Mouse (Mus musculus) olfactory bulb, adult 2 months (tissue): ENCODE data around the gene Cldn20. TPM values are rescaled to one million over a fixed set of nuclear protein-coding genes. Genes with fewer than 3 reads are reported as not detected.

ENCODE experiments used
- H3K27ac ChIP-seq: fragments of 200-500 bp; 2 replicates; pipeline ENCODE4 v1.5.1; 2012; ENCODE audit warnings: low read depth, low read length; ENCODE audit not compliant: insufficient read depth
- H3K4me1 ChIP-seq: fragments of 200-500 bp; 2 replicates; pipeline ENCODE4 v1.6.1; 2012; ENCODE audit warnings: low read length; ENCODE audit not compliant: control insufficient read depth, insufficient read depth
- H3K4me3 ChIP-seq: fragments of 200-500 bp; 2 replicates; pipeline ENCODE4 v1.5.1; 2012; ENCODE audit warnings: mild to moderate bottlenecking, low read depth, low read length, moderate library complexity; ENCODE audit not compliant: insufficient read depth
- CTCF ChIP-seq: fragments of 200-500 bp; IDR thresholded peaks from 2 replicates; pipeline ENCODE4 v1.5.1; 2012; ENCODE audit warnings: low read depth, mild to moderate bottlenecking, low read length, moderate library complexity; ENCODE audit not compliant: insufficient read depth
- POLR2A ChIP-seq: fragments of 200-500 bp; IDR thresholded peaks from 2 replicates; pipeline ENCODE4 v1.6.1; 2012; ENCODE audit warnings: mild to moderate bottlenecking, low read depth, low read length, moderate library complexity; ENCODE audit not compliant: insufficient read depth
- WGBS: fragments of 180-500 bp; shearing (Covaris S2); methylation state at CpG from one replicate; pipeline ENCODE4 v1.1.7; 2018; 5-methylcytosine and 5-hydroxymethylcytosine counted together
- polyA plus RNA-seq: library from polyadenylated mRNA; stranded (reverse); fragments of >200 nt; gene quantifications from 2 replicates; pipeline ENCODE4 v1.2.4, GENCODE M21; 2012; ENCODE audit warnings: low replicate concordance; ENCODE audit not compliant: missing spikeins, insufficient read depth, insufficient read length

Cldn20 gene
- not detected in 2 replicates for polyA plus RNA-seq

DNA sequence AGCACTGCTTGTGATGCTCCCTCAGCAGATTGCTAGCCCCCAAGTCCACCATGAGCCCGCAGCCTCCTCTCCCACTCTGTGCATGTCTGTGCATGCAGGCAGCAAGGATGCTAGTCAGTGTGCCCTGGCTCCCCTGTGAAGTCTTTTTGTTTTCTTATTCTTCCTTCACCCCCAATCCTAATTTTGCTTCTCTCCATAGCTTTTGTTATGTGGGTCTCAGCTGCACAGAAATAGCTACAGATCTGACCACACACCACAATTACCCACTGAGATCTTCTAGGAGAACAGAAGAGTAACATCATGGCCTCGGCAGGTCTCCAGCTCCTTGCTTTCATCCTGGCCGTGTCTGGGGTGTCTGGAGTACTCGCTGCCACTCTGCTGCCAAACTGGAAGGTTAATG is at the start of gene Cldn20:
Cldn20 (plus strand) TSS at position 301 of the 400 bp plus-strand sequence.
- Histone ChIP-seq H3K4me1 (peaks cover 16% of the 10 kb centered on the region), H3K4me3 (no peak within 1 kb of the TSS)

DNA sequence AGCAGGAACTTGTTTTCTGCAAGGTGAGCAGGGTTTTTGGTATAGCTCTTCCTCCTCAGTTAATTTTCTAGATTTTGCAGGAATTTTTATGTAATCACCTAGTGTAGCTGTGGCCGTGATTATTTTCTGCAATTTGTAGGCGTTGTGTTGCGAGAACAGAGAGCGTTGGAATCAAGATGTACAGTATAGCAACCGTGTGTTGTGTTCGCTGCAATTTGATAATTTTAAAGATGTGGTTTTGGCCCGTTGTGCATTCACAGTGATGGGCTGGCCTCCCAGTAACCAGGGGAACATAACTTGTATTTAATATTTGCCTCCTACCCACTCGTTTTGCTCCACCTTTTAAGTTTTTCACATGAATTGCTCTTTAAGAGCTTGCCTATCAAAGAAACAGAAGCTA is 49.3 kb upstream of the Cldn20 start:
- peak overlapping the region; percentile 13; the same call in 1 of the 2 replicates for H3K4me3 ChIP-seq
- TF ChIP-seq CTCF (no peak), POLR2A (no peak)
- H3K27ac ChIP-seq = peak overlapping the region; percentile 91
- peaks cover 5% of the 10 kb centered on the region; the same call in 1 of the 2 replicates for H3K4me1 ChIP-seq
- WGBS = 33% methylated on average over 8 of the region's 8 CpGs

More for the DNA sequence above, at the start of gene Cldn20:
- 49% methylated on average over 4 of the region's 4 CpGs for WGBS
- peak within 1 kb of the TSS; percentile 98 for H3K27ac ChIP-seq
- TF ChIP-seq CTCF (no peak), POLR2A (no peak)

DNA sequence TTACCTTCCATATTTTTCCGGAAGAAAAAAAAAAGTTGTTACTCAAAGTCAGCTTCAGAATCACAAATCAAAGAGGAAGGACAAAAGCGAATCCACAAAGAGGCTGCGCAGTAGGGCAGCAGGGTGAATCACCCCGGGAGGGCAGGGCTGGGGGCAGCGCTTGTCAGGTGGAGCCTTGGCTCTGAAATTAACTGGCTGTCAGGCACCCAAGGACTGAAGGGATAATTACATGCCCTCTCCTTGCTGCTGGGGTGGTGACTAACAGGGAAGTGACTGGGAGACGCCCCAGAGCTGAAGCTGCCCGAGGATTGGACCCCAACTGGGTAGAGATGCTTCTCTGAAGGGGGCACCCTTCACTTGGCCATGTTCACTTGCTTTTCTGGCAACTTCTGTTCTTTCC is 46.5 kb upstream of the Cldn20 start:
- peak overlapping the region; percentile 97 for H3K27ac ChIP-seq
- WGBS = 19% methylated on average over 7 of the region's 7 CpGs
- peaks cover 8% of the 10 kb centered on the region; the same call in 1 of the 2 replicates for H3K4me1 ChIP-seq
- TF ChIP-seq POLR2A (0 out of 2 replicates have a peak, but pooled peaks have one; percentile 25), CTCF (no peak)
- peak overlapping the region; percentile 43 for H3K4me3 ChIP-seq

DNA sequence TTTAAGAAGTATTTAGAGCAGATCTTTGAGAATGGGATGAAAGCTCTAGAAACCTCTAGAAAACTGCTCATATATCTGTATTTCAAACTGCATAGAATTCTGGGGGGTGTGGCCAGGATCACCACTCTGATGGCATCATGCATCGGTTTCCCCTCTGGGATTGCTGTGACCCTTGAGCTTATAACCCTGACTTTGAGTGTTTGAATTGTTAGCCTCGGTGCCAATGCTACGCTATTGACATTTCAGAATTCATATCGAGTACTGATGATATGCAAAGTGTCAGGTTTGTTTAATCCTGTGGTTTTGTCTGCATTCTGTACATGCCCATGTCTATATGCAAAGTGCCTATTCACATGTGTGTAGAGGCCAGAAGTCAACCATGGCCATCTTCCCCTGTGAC is 45.1 kb upstream of the Cldn20 start:
- no peak for TF ChIP-seq POLR2A
- TF ChIP-seq CTCF = no peak

DNA sequence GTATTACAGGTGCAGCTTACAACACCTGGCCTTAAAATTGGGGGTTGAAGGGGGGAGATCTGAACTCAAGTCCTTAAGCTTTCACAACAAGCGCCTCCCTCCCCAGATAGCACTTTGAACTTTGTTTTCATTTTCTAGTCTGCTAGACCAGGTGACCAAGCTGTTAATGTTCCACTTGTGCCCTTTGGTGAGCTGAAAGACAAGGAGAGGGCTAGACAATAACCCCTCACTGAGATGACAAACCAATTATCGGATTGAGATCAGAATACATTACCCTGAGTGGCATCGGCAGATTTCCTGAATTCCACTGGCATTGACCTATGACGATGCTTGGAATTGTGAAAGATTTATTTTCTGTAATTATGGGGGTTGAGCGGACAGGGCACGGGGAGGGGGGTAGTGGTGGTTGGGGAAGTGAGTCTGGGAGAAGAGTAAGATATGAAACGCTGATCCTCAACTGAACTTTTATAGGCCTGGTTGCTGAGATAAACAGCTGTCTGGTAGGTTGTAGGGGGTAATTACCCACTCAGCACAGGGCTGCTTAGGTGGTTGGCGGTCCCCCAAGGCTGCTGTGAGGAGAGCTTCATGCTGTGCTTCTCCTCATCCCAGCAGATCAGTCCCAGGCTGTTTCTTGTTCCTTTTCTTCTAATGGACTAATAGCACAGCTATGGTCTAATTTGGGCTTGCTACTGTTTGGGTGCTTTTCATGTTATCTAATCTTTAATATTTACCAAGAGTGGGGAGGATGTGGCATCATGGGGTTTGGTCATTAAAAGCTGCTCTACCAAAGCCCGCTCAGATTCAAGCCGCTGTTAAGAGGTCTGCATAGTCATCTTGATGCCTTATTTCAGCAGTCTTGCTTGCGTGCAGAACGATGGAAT is 44.4 kb upstream of the Cldn20 start:
- WGBS = 29% methylated on average over 12 of the region's 12 CpGs
- Histone ChIP-seq H3K4me1 (peaks cover 7% of the 10 kb centered on the region; the same call in 1 of the 2 replicates), H3K27ac (peak overlapping the region; percentile 76), H3K4me3 (peak overlapping the region; percentile 14; the same call in 1 of the 2 replicates)
- no peak for TF ChIP-seq POLR2A
- TF ChIP-seq CTCF = no peak

More for the DNA sequence above, 45.1 kb upstream of the Cldn20 start:
- WGBS = 58% methylated on average over 4 of the region's 4 CpGs
- Histone ChIP-seq H3K4me3 (no peak overlapping the region; the same call in 1 of the 2 replicates), H3K4me1 (peaks cover 7% of the 10 kb centered on the region; the same call in 1 of the 2 replicates), H3K27ac (peak overlapping the region; percentile 76)

DNA sequence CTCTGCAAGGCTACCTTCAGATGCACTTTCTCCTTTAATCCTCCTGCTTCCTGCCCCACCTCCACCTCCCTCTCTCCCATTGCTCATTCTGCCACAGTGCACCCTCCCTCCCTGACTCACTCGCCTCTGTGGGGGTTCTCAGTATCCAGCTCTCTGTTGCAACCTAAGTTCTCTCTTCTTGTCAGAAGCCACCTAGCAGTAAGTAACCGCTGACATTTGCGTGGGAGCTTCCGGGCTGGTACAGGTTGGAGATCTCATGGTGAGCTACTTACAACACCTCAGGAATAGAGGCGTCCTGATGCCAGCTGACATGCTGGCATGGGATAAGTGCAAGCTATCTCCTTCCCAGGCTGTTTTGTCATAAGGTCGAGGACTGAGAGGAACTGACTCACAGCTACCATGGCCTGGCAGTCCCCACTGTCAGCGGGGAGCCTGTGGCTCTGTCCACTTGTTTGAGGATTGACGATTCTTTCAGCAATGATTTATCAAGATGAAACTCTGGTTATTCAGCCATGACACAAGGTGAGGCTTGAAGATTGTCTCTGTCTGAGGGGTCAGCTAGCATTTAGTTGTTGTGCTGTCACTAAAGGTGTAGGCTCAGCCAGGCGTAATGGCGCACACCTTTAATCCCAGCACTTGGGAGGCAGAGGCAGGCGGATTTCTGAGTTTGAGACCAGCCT is 42.0 kb upstream of the Cldn20 start:
- TF ChIP-seq POLR2A = no peak
- no peak for TF ChIP-seq CTCF
- peak overlapping the region; percentile 6; the same call in 1 of the 2 replicates for H3K27ac ChIP-seq
- WGBS = 55% methylated on average over 11 of the region's 11 CpGs
- peaks cover 16% of the 10 kb centered on the region for H3K4me1 ChIP-seq
- peak overlapping the region; percentile 4; the same call in 1 of the 2 replicates for H3K4me3 ChIP-seq

DNA sequence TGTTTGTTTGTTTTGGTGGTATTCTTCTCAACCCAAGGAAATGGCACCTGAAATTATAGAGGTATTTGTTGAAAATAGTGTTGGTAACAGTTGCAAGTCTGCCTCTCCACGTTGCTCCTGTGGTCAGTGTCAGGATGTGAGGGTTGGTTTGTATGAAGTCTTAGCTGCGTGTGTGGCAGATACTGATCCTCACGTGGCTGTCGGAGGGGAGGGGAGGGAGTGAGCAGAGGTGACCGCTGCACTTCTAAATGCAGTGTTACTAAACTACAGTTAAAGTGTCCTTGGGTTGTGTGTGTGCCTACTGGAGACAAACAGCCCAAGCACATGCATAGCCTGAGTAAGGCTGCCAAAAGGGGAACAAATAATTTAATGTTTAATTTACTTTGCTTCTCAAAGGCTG is 41.3 kb upstream of the Cldn20 start:
- peaks cover 19% of the 10 kb centered on the region for H3K4me1 ChIP-seq
- TF ChIP-seq CTCF (no peak), POLR2A (no peak)
- WGBS = 41% methylated on average over 5 of the region's 5 CpGs
- H3K4me3 ChIP-seq = peak overlapping the region; percentile 16; the same call in 1 of the 2 replicates
- 0 out of 2 replicates have a peak overlapping the region, but pooled peaks have one; percentile 6 for H3K27ac ChIP-seq

DNA sequence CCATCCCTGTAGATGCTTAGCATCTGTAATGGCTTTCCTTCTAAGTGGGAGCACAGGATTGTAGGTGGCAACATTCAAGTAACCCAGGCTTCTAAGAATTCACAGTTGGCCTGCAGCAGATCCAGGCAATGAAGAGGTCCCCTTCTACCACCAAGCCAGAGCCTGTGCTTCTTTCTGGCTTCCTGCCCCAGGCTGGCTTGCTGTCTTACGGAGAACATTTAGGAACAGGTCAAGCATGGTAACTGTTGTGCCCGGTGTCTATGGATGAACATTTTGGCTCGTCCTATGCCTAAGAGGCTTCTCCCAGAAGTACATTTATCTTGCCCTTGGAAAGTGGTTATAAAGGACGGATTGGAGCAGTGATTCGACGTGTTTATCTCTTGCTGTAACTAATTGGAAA is 40.7 kb upstream of the Cldn20 start:
- TF ChIP-seq CTCF = no peak
- TF ChIP-seq POLR2A = no peak
- WGBS = 51% methylated on average over 6 of the region's 6 CpGs
- peak overlapping the region; percentile 6; the same call in 1 of the 2 replicates for H3K4me3 ChIP-seq
- peaks cover 17% of the 10 kb centered on the region for H3K4me1 ChIP-seq
- 0 out of 2 replicates have a peak overlapping the region, but pooled peaks have one; percentile 6 for H3K27ac ChIP-seq
